Mouse (Mus musculus) left cerebral cortex, postnatal 14 days (tissue): ENCODE measurements at regions not wholly inside any gene's neighbourhood (a gene's known extent, or its start where the extent isn't known, plus 50 kb on each side); places are given as distances from the start of the nearest gene placed in this dataset.

Experiments
- DNase-seq, 2 experiments: peaks; one replicate each; pipeline ENCODE4 v3.0.0; 2021 to 2022; ENCODE audit warnings: low spot score in 2 of 2, mixed read lengths in 1 of 2
- intact Hi-C: fragments of 180-260 bp; cut with DNase I; formaldehyde crosslinking; loops from one replicate; pipeline ENCODE4 v1.15.1; 2025

GRCm38 (mm10) chr19:14333041-14334012 is 264.5 kb downstream of the Tle4 start:
- intact Hi-C loops = no loop called here
- DNase-seq = no peak

GRCm38 (mm10) chr19:14337025-14337424 is 260.8 kb downstream of the Tle4 start:
- no peak for DNase-seq
- intact Hi-C loops = no loop called here

- peak in 1 of 2 experiments; percentile 39 for DNase-seq
- intact Hi-C loops = no loop called here
Measured at GRCm38 (mm10) chr19:14340759-14341158, 257.1 kb downstream of the Tle4 start.

- intact Hi-C loops = no loop called here
Measured at GRCm38 (mm10) chr19:14343890-14344289, 254.0 kb downstream of the Tle4 start.

GRCm38 (mm10) chr19:14344467-14344866 is 253.4 kb downstream of the Tle4 start:
- intact Hi-C loops = no loop called here
- no peak for DNase-seq

More at GRCm38 (mm10) chr19:14343890-14344289, 254.0 kb downstream of the Tle4 start:
- DNase-seq = no peak

- intact Hi-C loops = no loop called here
- DNase-seq = no peak
Measured at GRCm38 (mm10) chr19:14347026-14347425, 250.8 kb downstream of the Tle4 start.

GRCm38 (mm10) chr19:14347429-14347828 is 250.4 kb downstream of the Tle4 start:
- DNase-seq = no peak
- intact Hi-C loops = no loop called here

- intact Hi-C loops = no loop called here
- DNase-seq = no peak
Measured at GRCm38 (mm10) chr19:14349753-14350152, 248.1 kb downstream of the Tle4 start.

- intact Hi-C loops = no loop called here
- DNase-seq = no peak
Measured at GRCm38 (mm10) chr19:14351728-14352340, 246.0 kb downstream of the Tle4 start.

GRCm38 (mm10) chr19:14352551-14352950 is 245.3 kb downstream of the Tle4 start:
- no peak for DNase-seq
- intact Hi-C loops = no loop called here

GRCm38 (mm10) chr19:14353151-14353550 is 244.7 kb downstream of the Tle4 start:
- intact Hi-C loops = no loop called here
- DNase-seq = no peak

GRCm38 (mm10) chr19:14355128-14355527 is 242.7 kb downstream of the Tle4 start:
- peak in 1 of 2 experiments; percentile 42 for DNase-seq
- intact Hi-C loops = no loop called here

GRCm38 (mm10) chr19:14355946-14356345 is 241.9 kb downstream of the Tle4 start:
- DNase-seq = no peak
- intact Hi-C loops = no loop called here

GRCm38 (mm10) chr19:14360611-14361010 is 237.2 kb downstream of the Tle4 start:
- no peak for DNase-seq
- intact Hi-C loops = no loop called here

GRCm38 (mm10) chr19:14369098-14369604 is 228.7 kb downstream of the Tle4 start:
- intact Hi-C loops = no loop called here
- DNase-seq = no peak

- DNase-seq = no peak
- intact Hi-C loops = no loop called here
Measured at GRCm38 (mm10) chr19:14371360-14371759, 226.5 kb downstream of the Tle4 start.

GRCm38 (mm10) chr19:14373996-14374395 is 223.9 kb downstream of the Tle4 start:
- intact Hi-C loops = no loop called here
- no peak for DNase-seq

GRCm38 (mm10) chr19:14380898-14381297 is 217.0 kb downstream of the Tle4 start:
- DNase-seq = no peak
- intact Hi-C loops = no loop called here

GRCm38 (mm10) chr19:14387796-14388195 is 210.1 kb downstream of the Tle4 start:
- intact Hi-C loops = no loop called here
- no peak for DNase-seq

- no peak for DNase-seq
- intact Hi-C loops = no loop called here
Measured at GRCm38 (mm10) chr19:14388539-14388938, 209.3 kb downstream of the Tle4 start.
